Mouse (Mus musculus) gastrocnemius, postnatal 14 days (tissue): ENCODE measurements around the gene Stk40. TPM values are rescaled to one million over a fixed set of nuclear protein-coding genes. Genes with fewer than 3 reads are reported as not detected.
"Not testable (repeated sequence)": the region's sequence is repeated elsewhere in the genome, so short reads cannot be mapped to it uniquely, and the experiment has no call there.

Experiments
- DNase-seq: peaks from one replicate; pipeline ENCODE4 v3.0.0; 2021; ENCODE audit warnings: mixed read lengths
- intact Hi-C: fragments of 180-260 bp; cut with DNase I; formaldehyde crosslinking; loops from one replicate; pipeline ENCODE4 v1.15.1; 2025; ENCODE audit warnings: low total_unique reads
- total RNA-seq, 2 experiments: library from RNA; stranded (reverse); gene quantifications; 2 replicates each; pipeline ENCODE4 v1.2.3; 2021

Gene Stk40
- total RNA-seq, 2 experiments from 2014 or later, result 25.1 to 41.9 TPM

DNA sequence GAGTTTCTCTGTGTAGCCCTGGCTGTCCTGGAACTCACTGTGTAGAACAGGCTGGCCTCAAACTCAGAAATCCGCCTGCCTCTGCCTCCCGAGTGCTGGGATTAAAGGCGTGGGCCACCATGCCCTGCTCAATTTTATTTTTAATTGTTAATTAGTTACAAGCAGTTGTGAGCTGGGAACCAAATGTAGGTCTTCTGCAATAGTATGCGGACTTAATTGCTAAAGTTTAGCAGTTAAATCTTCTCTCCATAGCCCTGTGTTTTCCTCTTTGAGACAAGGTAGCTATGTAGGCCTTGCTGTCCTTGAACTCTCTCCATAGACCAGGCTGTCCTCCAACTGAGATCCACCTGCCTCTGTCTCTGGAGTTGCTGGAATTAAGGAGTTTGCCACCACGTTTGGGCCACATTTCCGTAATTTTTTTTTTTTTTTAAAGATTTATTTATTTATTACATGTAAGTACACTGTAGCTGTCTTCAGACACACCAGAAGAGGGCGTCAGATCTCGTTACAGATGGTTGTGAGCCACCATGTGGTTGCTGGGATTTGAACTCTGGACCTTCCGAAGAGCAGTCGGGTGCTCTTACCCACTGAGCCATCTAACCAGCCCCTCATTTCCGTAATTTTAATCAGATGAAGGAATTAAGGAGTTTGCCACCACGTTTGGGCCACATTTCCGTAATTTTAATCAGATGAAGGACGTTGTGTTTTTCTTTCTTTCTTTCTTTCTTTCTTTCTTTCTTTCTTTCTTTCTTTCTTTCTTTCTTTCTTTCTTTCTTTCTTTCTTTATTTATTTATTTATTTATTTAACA is 7.9 kb upstream of the Stk40 start:
- intact Hi-C loops, DNase-seq: not testable (repeated sequence)

DNA sequence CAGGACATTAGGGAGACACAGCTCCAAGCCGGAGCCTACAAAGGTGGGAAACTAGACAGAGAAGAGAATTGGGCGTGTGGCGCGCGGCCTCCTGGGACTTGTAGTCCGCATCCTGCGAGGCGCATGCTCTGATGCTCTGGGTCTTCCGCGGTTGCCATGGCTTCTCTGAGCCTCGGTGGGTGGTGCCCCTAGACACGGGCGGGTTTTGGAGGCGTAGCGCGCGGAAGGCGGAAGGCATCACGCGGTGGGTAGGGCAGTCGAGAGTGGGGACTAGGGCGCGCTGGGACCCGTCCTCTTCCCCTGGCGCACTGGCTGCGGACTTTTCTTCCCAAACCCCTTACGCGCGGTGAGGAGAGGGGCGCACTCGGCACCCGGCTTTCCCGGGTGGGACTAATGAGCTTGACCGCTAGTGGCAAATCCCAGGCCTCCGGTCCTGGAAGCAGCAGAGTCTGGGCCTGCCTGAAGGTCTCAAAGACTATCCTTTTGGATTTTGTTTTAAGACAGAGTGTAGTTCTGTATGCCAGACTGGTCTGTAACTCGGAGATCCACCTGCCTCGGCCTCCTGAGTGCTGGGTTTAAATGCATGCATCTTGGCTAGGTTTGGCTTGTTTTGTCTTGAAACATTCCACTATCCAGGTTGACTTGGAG is 7.2 kb upstream of the Stk40 start, which contains the start of gene Lsm10:
Gene Lsm10, plus strand, starts transcription at position 160 of the 648 bp plus-strand sequence.
- intact Hi-C loops, result no loop called here
- peak; percentile 94 for DNase-seq

DNA sequence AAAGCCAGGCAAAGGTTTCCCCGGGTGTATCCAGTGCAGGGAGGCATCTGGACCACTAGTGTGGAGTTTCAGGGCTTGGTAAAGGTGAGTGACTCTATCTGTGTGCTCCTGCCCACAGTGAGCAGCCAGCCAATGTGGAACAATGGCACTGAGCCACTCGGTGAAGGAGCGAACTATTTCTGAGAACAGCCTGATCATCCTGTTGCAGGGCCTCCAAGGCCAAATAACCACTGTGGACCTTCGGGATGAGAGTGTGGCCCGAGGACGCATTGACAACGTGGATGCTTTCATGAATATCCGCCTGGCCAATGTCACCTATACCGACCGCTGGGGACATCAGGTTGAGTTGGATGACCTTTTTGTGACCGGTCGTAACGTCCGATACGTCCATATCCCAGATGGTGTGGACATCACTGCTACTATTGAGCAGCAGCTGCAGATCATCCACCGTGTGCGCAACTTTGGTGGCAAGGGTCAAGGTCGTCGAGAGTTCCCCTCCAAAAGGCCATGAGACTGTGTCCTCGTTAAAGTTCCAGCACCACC is 6.0 kb upstream of the Stk40 start:
- DNase-seq, result no peak
- intact Hi-C loops, result no loop called here

DNA sequence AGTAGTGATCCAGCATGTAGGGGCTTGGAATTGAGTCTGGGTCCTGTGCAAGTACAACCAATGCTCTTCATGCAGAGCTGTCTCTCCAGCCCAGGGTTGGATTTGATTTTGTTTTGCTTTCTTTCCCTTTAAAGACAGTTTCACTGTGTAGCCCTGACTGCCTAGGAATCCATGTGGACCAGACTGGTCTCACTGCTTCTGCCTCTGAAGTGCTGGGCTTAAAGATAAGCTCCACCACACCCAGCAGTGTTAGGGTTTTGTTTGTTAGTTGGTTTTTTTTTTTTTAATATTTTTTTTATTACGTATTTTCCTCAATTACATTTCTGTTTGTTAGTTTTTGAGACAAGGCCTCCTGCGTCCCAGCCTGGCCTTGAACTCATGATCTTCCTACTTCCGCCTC is 4.4 kb upstream of the Stk40 start:
- no peak for DNase-seq
- intact Hi-C loops, result no loop called here

DNA sequence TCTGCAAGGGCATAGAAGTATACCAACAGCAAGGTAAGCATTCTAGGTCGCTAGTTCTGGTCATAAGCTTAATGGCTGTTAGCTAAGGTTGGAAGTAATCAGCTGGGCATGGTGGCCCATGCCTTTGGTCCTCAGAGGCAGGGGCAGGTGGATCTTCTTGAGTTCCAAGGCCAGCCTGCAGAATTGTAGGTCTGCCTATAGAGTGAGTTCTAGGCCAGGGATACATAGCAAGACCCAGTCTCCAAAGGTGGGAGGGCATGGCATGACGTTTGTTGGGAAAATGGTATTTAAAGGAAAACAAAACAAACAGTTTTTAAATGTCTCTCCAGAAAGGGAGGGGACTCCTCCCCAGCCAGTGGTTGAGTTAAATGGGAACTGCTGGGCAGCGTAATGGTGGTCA is 3.0 kb upstream of the Stk40 start:
- intact Hi-C loops, result no loop called here
- no peak for DNase-seq

- intact Hi-C loops, result no loop called here
- DNase-seq, result no peak
Observed at GRCm38 (mm10) chr4:126102061-126102841, 1.5 kb upstream of the Stk40 start.

DNA sequence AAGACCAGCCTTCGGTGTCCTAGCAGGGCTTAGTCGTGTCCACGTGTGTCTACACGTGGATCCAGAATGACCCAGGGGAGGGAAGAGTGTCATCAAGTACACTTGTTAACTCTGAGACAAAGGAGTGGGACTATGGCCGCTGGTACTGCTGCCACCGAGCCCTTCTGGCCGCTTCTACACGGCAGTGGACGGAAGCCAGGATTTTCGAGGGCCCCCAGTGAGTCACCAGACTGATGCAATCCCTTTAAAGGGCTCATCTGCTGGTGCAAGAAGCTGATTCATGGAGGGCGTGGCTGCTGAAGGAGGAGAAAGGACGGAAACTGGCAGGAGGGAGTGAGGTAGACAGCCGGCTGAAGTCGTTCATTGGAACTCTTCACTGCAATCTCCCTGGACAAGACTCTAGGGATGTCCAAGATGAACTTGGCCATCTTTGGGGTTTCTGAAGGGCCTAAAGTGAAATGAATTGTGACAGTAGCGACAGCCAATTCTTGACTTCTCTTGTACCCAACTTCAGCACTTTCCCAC is 638 bp upstream of the Stk40 start:
- DNase-seq, result peak; percentile 90
- intact Hi-C loops, result no loop called here

- DNase-seq, result peak; percentile 32
- intact Hi-C loops, result no loop called here
Observed at GRCm38 (mm10) chr4:126104261-126105075, 711 bp downstream of the Stk40 start.

- intact Hi-C loops, result no loop called here
- no peak for DNase-seq
Observed at GRCm38 (mm10) chr4:126105131-126105783, 1.5 kb downstream of the Stk40 start.

GRCm38 (mm10) chr4:126108061-126108740 is 4.4 kb downstream of the Stk40 start:
- intact Hi-C loops, result no loop called here
- DNase-seq, result no peak

DNA sequence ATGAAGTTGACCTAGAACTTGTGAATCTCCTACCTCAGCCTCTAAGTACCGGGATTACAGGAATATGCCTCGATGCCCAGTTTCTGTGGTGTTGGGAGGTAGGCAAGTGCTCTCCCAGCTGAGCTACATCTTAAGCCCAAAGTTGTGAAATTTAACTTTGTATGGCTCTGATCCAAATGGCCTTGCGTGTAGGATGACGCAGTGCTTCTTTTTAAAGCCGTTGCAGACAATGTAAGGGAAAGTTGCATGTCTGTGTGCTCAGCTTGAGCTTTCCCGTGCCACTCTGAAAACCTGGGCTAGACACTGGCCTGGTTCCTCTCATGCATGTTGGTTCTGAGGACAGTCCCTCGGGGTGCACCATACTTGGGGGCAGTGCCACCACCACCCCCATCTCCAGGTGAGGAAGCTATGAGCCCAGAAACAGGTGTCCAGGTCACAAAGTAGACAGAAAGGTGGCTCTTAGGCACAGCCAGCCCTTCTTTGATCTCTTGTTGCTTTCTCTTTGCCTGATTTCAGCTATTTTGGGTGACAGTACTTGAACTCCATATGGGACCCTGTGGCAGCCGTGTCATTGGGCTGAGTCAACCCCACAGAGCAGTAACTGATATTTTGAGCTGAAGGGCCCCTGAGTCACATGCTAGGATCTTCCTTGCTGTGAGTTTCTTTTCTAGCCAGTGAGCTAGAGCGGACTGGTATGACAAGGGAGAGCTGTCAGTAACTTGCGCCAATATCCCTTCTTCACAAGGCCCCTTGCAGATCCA is 6.0 kb downstream of the Stk40 start:
- no peak for DNase-seq
- intact Hi-C loops, result no loop called here

DNA sequence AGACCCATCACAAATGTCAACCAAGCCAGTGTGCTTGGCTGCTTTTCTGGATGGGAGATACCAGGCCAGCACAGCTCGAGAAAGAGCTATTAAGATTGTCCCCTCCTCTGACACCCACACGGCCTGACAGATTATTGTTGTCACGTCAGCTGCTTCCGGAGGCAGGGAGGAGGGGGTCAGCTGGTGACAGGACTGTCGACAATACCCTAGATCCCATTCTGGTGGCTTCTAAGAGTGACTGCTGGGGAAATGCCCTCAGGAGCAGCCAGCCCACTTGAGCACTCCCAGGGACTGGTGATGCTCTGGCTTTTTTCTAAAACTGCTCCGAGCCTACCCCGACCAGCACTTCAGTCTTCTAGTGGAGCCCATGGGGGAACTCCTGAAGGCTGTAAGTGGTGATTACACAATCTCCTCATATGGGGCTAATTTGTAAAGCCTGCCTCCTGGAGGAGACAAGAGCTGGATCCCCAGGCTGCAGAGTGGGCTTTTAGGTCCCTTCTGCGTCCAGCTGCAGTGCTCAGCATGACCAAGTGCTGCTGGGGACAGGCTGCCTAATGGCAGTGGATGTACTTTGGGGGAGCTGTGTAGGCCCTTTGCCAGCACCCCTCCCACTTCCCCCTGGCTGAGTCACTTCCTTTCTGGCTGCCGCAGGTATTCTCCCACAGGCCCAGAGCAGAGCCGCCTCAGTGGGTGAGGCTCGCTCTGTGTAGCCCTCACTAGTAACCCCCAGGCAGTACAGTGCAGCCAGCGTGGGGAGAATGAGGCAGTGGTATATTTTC is 6.8 kb downstream of the Stk40 start:
- intact Hi-C loops, result no loop called here
- peak; percentile 85 for DNase-seq

DNA sequence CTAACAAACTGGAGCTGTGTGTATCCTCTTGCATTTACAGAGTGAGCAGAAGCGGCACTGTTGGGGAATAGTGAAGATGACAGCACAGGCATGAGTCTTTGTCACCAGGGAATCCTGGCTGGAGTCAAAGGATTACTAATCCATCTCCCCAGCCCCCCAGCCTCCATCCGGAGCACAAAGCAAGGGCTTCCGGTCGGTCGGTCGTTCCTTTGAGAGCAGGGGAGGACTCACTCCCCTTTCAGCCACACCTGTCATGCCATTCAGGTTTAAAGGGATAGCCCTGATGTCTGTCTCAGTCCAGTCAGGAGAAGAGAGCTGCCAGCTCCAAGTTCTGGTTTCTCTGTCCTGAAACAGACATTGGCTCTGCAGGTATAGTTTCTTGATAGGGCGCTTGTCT is 7.4 kb downstream of the Stk40 start:
- intact Hi-C loops, result no loop called here
- DNase-seq, result peak; percentile 46

DNA sequence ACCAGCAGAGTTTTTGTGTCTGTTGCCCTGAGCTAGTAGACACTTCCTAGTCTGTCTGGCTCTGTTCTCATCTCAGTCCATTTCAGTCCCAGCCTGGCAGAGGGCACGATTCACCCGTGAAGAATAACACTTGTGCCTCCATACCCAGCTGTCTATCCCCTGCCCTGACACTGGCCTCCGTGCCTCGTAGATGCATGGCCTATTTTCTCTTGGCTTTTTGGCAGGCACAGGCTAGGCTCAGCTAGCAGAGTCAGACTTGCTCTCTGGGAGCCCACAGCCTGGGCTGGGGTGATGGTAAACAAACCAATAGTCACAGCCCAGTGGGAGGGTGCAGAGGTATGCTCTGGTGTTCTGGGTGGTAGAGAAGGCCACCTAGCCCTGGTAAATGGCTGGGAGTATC is 9.5 kb downstream of the Stk40 start:
- intact Hi-C loops, result no loop called here
- DNase-seq, result peak; percentile 51

DNA sequence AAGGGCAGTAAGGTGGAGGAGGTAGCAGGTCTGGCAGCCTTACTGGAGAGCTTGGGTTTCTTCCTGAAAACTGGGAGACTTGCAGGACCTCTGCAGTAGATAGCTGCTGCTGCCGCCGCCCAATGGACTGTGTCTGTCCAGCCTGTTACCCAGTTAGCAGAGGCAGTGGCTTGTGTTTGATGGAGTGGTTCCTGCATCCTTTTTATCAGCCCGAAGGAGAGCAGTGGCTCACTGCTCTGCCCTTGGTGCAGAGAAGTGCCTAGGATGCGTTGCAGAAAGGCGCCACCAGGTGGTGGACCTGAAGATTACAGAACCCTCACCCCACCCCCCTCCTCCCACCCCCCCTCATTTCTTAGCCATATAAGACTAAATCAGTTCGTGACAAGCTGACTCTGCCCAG is 10.2 kb downstream of the Stk40 start:
- DNase-seq, result peak; percentile 79
- intact Hi-C loops, result no loop called here

- DNase-seq, result no peak
- intact Hi-C loops, result loop anchor here (5.0 kb wide), 1 partner anchor 33 kb away; no protein-coding TSS in a partner anchor
Observed at GRCm38 (mm10) chr4:126115411-126115810, 11.7 kb downstream of the Stk40 start.
